Mouse (Mus musculus) midbrain, embryonic 13.5 days (tissue): ENCODE measurements at regions not wholly inside any gene's neighbourhood (a gene's known extent, or its start where the extent isn't known, plus 50 kb on each side); places are given as distances from the start of the nearest gene placed in this dataset.

Experiments
- ATAC-seq: fragments of 200-750 bp; cut with Nextera tagmentation; 2 replicates; pipeline ENCODE4 v1.8.0; 2017; ENCODE audit warnings: mild to moderate bottlenecking, moderate TSS enrichment, moderate library complexity
- H3K27ac ChIP-seq: fragments of 300-500 bp; sonication (generic); 2 replicates; pipeline ENCODE4 v1.5.1; 2015; ENCODE audit warnings: inconsistent platforms, mild to moderate bottlenecking, moderate library complexity
- H3K27me3 ChIP-seq: fragments of 300-500 bp; sonication (generic); 2 replicates; pipeline ENCODE4 v1.6.1; 2015; ENCODE audit warnings: mild to moderate bottlenecking, inconsistent platforms
- H3K36me3 ChIP-seq: fragments of 300-500 bp; sonication (generic); 2 replicates; pipeline ENCODE4 v1.6.1; 2015; ENCODE audit warnings: mild to moderate bottlenecking, inconsistent platforms
- H3K4me1 ChIP-seq: fragments of 300-500 bp; sonication (generic); replicated peaks from 2 replicates; pipeline ENCODE4 v1.6.1; 2015; ENCODE audit warnings: inconsistent platforms
- H3K4me2 ChIP-seq: fragments of 300-500 bp; sonication (generic); replicated peaks from 2 replicates; pipeline ENCODE4 v1.6.1; 2015; ENCODE audit warnings: moderate library complexity, mild to moderate bottlenecking, inconsistent platforms
- H3K4me3 ChIP-seq: fragments of 300-500 bp; sonication (generic); replicated peaks from 2 replicates; pipeline ENCODE4 v1.5.1; 2015; ENCODE audit warnings: mild to moderate bottlenecking, inconsistent platforms
- H3K9ac ChIP-seq: fragments of 300-500 bp; sonication (generic); replicated peaks from 2 replicates; pipeline ENCODE4 v1.6.1; 2015; ENCODE audit warnings: mild to moderate bottlenecking, inconsistent platforms
- H3K9me3 ChIP-seq: fragments of 300-500 bp; sonication (generic); 2 replicates; pipeline ENCODE4 v1.6.1; 2016; ENCODE audit warnings: mild to moderate bottlenecking, inconsistent platforms
- WGBS: fragments of 180-500 bp; shearing (Covaris S2); methylation state at CpG from one replicate; pipeline ENCODE4 v1.1.7; 2015; 5-methylcytosine and 5-hydroxymethylcytosine counted together

- Histone ChIP-seq H3K27me3 (no peaks in the 10 kb centered on the region), H3K4me2 (no peak overlapping the region), H3K36me3 (no peaks in the 10 kb centered on the region), H3K4me1 (peaks cover 6% of the 10 kb centered on the region), H3K4me3 (no peak overlapping the region), H3K9me3 (no peaks in the 10 kb centered on the region), H3K9ac (no peak overlapping the region), H3K27ac (peak overlapping the region; percentile 39; the same call in 1 of the 2 replicates)
- no peak for ATAC-seq
- 38% methylated on average over 5 of the region's 5 CpGs for WGBS
Measured at GRCm38 (mm10) chr10:110534387-110534786, 78.4 kb upstream of the Nav3 start.

DNA sequence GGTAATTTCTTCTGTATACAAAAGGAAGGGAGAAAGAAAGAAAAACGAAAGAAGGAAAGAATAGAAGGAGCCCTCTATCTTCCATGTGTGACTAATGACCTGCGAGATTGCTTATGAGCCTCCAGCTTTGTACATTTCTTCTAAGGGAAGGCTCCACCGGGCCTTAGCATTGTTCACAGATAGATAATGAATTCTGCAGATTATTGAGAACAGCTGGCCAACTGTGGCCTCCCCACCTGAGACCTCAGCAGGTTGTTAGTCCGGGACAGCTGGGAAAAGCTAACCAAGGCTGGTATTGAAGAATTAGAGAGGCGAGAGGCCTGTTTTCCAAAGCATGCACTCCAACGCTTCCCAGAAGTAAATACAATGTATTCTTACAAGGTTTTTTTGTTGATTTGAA, 86.7 kb upstream of the Nav3 start:
- H3K9me3 ChIP-seq: no peaks in the 10 kb centered on the region
- H3K27ac ChIP-seq: peak overlapping the region; percentile 54; the same call in 1 of the 2 replicates
- 9% methylated on average over 6 of the region's 6 CpGs for WGBS
- peaks cover 7% of the 10 kb centered on the region; the same call in 1 of the 2 replicates for H3K4me1 ChIP-seq
- H3K27me3 ChIP-seq: no peaks in the 10 kb centered on the region
- no peak overlapping the region for H3K4me2 ChIP-seq
- H3K4me3 ChIP-seq: no peak overlapping the region
- H3K36me3 ChIP-seq: no peaks in the 10 kb centered on the region
- H3K9ac ChIP-seq: no peak overlapping the region
- peak; percentile 76 for ATAC-seq

DNA sequence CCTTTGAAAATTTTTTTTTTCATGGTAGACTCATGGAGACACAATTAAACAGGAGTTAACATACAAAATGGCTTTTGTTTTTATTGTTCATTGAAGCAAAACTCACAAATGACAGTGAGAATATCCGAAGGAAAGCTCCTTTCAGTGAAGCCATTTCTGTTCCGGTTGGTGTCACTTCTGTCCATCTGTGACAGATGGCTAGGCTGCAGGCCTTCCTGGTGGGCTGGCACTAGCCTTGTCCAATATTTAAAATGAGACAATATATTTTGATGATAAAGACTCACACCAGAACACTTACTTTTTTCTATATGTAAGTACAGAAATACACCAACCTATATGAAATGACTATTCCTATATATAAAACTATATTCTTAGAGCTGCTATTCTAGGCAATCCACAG, 92.4 kb upstream of the Nav3 start:
- Histone ChIP-seq H3K9ac (no peak overlapping the region), H3K27me3 (no peaks in the 10 kb centered on the region), H3K27ac (no peak overlapping the region), H3K36me3 (no peaks in the 10 kb centered on the region), H3K4me1 (no peaks in the 10 kb centered on the region), H3K4me2 (no peak overlapping the region), H3K4me3 (no peak overlapping the region), H3K9me3 (no peaks in the 10 kb centered on the region)
- WGBS: 63% methylated on average over 2 of the region's 2 CpGs
- no peak for ATAC-seq

GRCm38 (mm10) chr10:110553954-110554353, 98.0 kb upstream of the Nav3 start:
- no peak overlapping the region for H3K4me2 ChIP-seq
- H3K4me1 ChIP-seq: no peaks in the 10 kb centered on the region
- H3K27ac ChIP-seq: no peak overlapping the region
- H3K4me3 ChIP-seq: no peak overlapping the region
- H3K9ac ChIP-seq: no peak overlapping the region
- 88% methylated on average over 6 of the region's 6 CpGs for WGBS
- no peaks in the 10 kb centered on the region for H3K36me3 ChIP-seq
- no peaks in the 10 kb centered on the region for H3K9me3 ChIP-seq
- H3K27me3 ChIP-seq: no peaks in the 10 kb centered on the region
- no peak for ATAC-seq

DNA sequence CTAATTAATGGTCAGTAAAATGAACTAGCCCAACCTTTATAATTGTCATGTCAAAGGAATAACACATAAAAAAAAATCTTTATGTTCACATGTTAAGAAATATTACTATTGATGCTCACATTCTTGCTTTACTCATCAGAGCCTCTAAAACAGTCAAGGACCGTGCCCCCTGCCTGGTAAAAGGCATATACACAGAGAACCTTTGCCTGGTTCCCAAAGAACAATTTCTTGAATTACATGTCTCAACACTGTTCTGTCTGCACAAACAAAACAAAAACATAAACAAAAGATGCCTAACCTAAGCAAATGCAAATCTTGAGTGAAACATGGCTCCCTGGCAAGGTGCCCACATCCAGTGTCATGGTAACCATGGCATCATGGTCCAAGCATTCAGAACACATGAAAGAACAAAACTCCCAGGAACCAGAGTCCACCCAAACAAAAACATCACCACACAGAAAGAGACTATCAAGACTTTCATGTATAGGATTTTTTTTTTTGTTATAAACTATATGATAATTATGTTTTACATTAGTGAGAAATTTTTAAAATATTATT, 100.4 kb upstream of the Nav3 start:
- Histone ChIP-seq H3K9ac (no peak overlapping the region), H3K4me3 (no peak overlapping the region), H3K9me3 (no peaks in the 10 kb centered on the region), H3K4me1 (no peaks in the 10 kb centered on the region), H3K4me2 (no peak overlapping the region), H3K27me3 (no peaks in the 10 kb centered on the region), H3K27ac (no peak overlapping the region), H3K36me3 (no peaks in the 10 kb centered on the region)
- 80% methylated on average over 1 of the region's 1 CpGs for WGBS
- ATAC-seq: peak; percentile 71

DNA sequence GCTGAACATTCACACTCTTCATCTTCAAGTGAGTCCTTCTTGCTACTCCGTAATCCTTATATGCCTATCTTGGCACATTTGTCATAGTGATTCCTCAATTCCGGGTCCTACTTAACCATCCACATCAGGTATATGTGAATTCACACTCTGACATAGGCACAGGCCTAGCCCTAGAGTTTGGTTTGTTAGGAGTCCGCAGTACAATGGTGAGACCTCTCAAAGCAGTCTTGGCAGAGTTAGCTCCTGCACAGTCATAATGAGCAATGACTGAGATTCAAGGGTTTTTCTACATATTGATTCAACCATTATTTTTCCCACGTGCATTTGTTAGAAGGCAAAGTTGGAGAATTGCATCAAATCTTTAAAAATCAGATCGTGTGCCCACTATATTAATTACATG, 107.1 kb upstream of the Nav3 start:
- 95% methylated on average over 5 of the region's 5 CpGs for WGBS

DNA sequence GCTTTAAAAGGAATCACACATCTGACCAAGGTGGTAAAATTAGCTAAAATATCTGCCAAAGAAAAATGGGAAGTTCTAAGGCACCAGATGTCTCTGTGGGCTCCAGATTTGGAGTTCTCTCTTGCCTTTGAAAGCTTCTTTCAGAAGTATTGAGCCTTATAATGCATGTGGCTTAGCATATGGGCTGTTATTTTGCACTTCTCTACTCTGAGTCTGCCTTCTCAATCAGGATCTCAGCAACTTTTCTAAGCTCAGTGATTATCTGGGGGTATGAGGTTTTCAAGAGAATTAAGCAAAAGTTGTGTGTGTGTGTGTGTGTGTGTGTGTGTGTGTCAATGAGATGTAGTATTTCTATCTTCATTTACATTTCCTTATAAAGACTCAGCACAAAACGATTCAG, 107.6 kb upstream of the Nav3 start:
- Histone ChIP-seq H3K27ac (no peak overlapping the region), H3K4me3 (no peak overlapping the region), H3K4me1 (peaks cover 7% of the 10 kb centered on the region), H3K9ac (no peak overlapping the region), H3K27me3 (no peaks in the 10 kb centered on the region), H3K9me3 (no peaks in the 10 kb centered on the region), H3K36me3 (no peaks in the 10 kb centered on the region), H3K4me2 (no peak overlapping the region)
- ATAC-seq: no peak
- 75% methylated on average over 1 of the region's 1 CpGs for WGBS

More for the DNA sequence above, 107.1 kb upstream of the Nav3 start:
- Histone ChIP-seq H3K9me3 (no peaks in the 10 kb centered on the region), H3K9ac (no peak overlapping the region), H3K4me1 (peaks cover 7% of the 10 kb centered on the region), H3K4me2 (no peak overlapping the region), H3K4me3 (no peak overlapping the region), H3K27ac (no peak overlapping the region), H3K36me3 (no peaks in the 10 kb centered on the region), H3K27me3 (no peaks in the 10 kb centered on the region)
- ATAC-seq: no peak

DNA sequence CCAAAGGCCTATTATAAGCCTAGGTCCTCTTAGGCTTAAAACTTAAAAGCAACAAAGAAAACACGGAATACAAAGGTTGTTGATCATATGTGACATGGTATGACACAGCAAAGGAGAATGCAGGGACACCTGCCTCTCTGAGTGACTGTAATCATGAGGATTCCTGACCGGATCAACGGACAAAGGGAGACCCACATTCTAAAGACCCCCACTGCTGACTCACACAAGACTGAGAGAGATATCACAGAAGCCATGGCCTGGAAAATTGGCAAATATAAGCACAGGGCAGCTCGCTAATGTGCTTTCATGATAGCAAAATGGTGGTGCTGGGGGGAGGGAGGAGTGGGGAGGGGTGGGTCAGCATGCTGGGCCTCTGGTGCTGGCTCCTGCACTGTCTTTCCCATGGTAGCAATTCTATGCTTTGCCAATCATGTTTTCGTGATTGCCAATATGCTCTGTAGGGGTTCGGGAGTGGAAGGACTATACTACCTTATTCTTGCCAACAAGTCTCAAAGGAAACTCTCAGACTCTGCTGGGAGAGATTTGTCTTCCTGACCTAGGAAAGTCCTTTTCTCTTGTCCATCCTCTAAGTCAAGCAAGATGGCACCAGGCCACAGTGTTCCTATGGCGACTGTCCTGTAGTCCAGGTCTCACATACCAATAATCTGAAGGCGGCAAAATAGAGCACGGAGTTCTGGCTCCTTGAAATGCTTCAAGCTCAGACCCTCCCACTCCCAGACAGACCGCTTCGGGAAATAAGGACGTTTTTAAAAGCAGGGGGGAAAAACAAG, 110.5 kb upstream of the Nav3 start:
- Histone ChIP-seq H3K27me3 (no peaks in the 10 kb centered on the region), H3K4me2 (no peak overlapping the region), H3K4me3 (no peak overlapping the region), H3K9ac (no peak overlapping the region), H3K27ac (no peak overlapping the region), H3K36me3 (no peaks in the 10 kb centered on the region), H3K9me3 (no peaks in the 10 kb centered on the region), H3K4me1 (peaks cover 7% of the 10 kb centered on the region)
- peak; percentile 75 for ATAC-seq
- WGBS: 62% methylated on average over 12 of the region's 12 CpGs

DNA sequence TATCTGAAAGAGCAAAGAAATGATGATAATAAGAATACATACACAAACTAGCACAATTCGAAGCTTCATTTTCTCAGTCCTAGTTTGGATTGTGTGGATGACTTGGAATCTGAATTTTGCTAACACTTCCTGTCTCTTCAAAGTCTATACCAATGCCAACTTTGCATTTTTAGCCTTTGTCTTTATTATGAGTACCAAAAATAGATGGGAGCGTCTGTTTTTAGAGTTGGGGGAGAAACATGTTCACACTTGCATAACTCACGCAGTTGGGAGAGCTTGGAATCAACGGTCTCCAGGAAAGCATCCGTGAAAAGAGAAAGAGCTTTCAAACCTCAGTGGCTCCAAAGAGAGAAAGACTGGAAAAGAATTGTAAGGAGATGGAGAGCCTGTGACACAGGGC, 114.5 kb upstream of the Nav3 start:
- Histone ChIP-seq H3K4me2 (no peak overlapping the region), H3K36me3 (no peaks in the 10 kb centered on the region), H3K27ac (no peak overlapping the region), H3K9ac (no peak overlapping the region), H3K27me3 (no peaks in the 10 kb centered on the region), H3K4me3 (no peak overlapping the region), H3K9me3 (no peaks in the 10 kb centered on the region), H3K4me1 (peaks cover 7% of the 10 kb centered on the region)
- no peak for ATAC-seq
- WGBS: 92% methylated on average over 5 of the region's 5 CpGs

- no peaks in the 10 kb centered on the region for H3K9me3 ChIP-seq
- no peak overlapping the region for H3K4me3 ChIP-seq
- no peaks in the 10 kb centered on the region for H3K36me3 ChIP-seq
- peaks cover 7% of the 10 kb centered on the region for H3K4me1 ChIP-seq
- no peak overlapping the region for H3K9ac ChIP-seq
- no peak overlapping the region for H3K4me2 ChIP-seq
- H3K27ac ChIP-seq: no peak overlapping the region
- no peaks in the 10 kb centered on the region for H3K27me3 ChIP-seq
- WGBS: 80% methylated on average over 4 of the region's 4 CpGs
- ATAC-seq: no peak
Measured at GRCm38 (mm10) chr10:110571179-110571578, 115.2 kb upstream of the Nav3 start.

DNA sequence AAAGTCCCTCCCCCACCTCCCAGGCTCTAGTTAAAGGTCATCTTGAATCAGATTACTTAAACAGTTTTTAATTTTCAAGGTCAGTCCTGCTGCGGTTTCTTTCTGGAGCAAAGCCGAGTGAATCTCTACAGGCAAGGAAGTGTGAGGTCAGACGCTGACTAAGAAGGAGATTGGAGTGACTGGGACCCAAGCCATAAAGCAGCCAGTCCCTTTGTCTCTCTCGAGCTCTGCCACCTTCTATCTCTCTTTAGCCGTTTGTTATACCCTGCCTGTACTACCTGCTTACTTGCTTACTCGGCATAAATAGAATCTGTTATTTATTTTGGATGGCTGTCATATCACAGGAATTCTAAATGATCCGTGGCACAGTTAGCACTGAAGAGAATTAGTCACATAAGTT, 117.5 kb upstream of the Nav3 start:
- Histone ChIP-seq H3K27ac (no peak overlapping the region), H3K4me2 (no peak overlapping the region), H3K9ac (no peak overlapping the region), H3K36me3 (no peaks in the 10 kb centered on the region), H3K4me1 (no peaks in the 10 kb centered on the region), H3K4me3 (no peak overlapping the region), H3K27me3 (no peaks in the 10 kb centered on the region), H3K9me3 (no peaks in the 10 kb centered on the region)
- WGBS: 76% methylated on average over 7 of the region's 7 CpGs
- no peak for ATAC-seq

GRCm38 (mm10) chr10:110586029-110586428, 130.0 kb upstream of the Nav3 start:
- Histone ChIP-seq H3K9ac (no peak overlapping the region), H3K36me3 (no peaks in the 10 kb centered on the region), H3K27me3 (no peaks in the 10 kb centered on the region), H3K4me1 (no peaks in the 10 kb centered on the region), H3K4me3 (no peak overlapping the region), H3K4me2 (no peak overlapping the region), H3K9me3 (no peaks in the 10 kb centered on the region), H3K27ac (no peak overlapping the region)
- ATAC-seq: no peak
- 85% methylated on average over 8 of the region's 8 CpGs for WGBS

GRCm38 (mm10) chr10:110586507-110586906, 130.5 kb upstream of the Nav3 start:
- Histone ChIP-seq H3K9ac (no peak overlapping the region), H3K9me3 (no peaks in the 10 kb centered on the region), H3K27me3 (no peaks in the 10 kb centered on the region), H3K4me3 (no peak overlapping the region), H3K27ac (no peak overlapping the region), H3K4me1 (no peaks in the 10 kb centered on the region), H3K4me2 (no peak overlapping the region), H3K36me3 (no peaks in the 10 kb centered on the region)
- WGBS: 79% methylated on average over 6 of the region's 6 CpGs
- no peak for ATAC-seq
